Mouse (Mus musculus) embryonic facial prominence, embryonic 11.5 days (tissue): ENCODE measurements around the gene Lyz2. TPM values are rescaled to one million over a fixed set of nuclear protein-coding genes. Genes with fewer than 3 reads are reported as not detected.
"Not testable (repeated sequence)": the region's sequence is repeated elsewhere in the genome, so short reads cannot be mapped to it uniquely, and the experiment has no call there.

Experiments used
- ATAC-seq: fragments of 200-750 bp; cut with Nextera tagmentation; replicated peaks from 2 replicates; pipeline ENCODE4 v1.8.0; 2017; ENCODE audit warnings: low read depth; ENCODE audit not compliant: insufficient number of reproducible peaks, low FRiP score, low TSS enrichment
- DNase-seq: peaks from one replicate; pipeline ENCODE4 v3.0.0-alpha.2; 2015; ENCODE audit warnings: low spot score
- H3K27ac ChIP-seq: fragments of 300-500 bp; sonication (generic); replicated peaks from 2 replicates; pipeline ENCODE4 v1.5.1; 2014; ENCODE audit warnings: mild to moderate bottlenecking, low read depth, low read length, control low read depth
- H3K27me3 ChIP-seq: fragments of 300-500 bp; sonication (generic); 2 replicates; pipeline ENCODE4 v1.6.1; 2014; ENCODE audit warnings: mild to moderate bottlenecking, low read length, moderate library complexity, mixed read lengths; ENCODE audit not compliant: control insufficient read depth, insufficient read depth
- H3K36me3 ChIP-seq: fragments of 300-500 bp; sonication (generic); replicated peaks from 2 replicates; pipeline ENCODE4 v1.6.1; 2014; ENCODE audit warnings: low read depth, mild to moderate bottlenecking, low read length, moderate library complexity, mixed read lengths; ENCODE audit not compliant: control insufficient read depth, insufficient read depth
- H3K4me1 ChIP-seq: fragments of 300-500 bp; sonication (generic); 2 replicates; pipeline ENCODE4 v1.6.1; 2014; ENCODE audit warnings: low read length, mixed read lengths; ENCODE audit not compliant: control insufficient read depth, insufficient read depth
- H3K4me2 ChIP-seq: fragments of 300-500 bp; sonication (generic); 2 replicates; pipeline ENCODE4 v1.6.1; 2014; ENCODE audit warnings: low read depth, mild to moderate bottlenecking, control low read depth, low read length, moderate library complexity
- H3K4me3 ChIP-seq: fragments of 300-500 bp; sonication (generic); 2 replicates; pipeline ENCODE4 v1.5.1; 2014; ENCODE audit warnings: low read depth, low read length, control low read depth
- H3K9ac ChIP-seq: fragments of 300-500 bp; sonication (generic); replicated peaks from 2 replicates; pipeline ENCODE4 v1.6.1; 2014; ENCODE audit warnings: mild to moderate bottlenecking, control low read depth, low read length
- H3K9me3 ChIP-seq: fragments of 300-500 bp; sonication (generic); replicated peaks from 2 replicates; pipeline ENCODE4 v1.6.1; 2016; ENCODE audit warnings: mild to moderate bottlenecking, low read length, inconsistent platforms, mixed read lengths; ENCODE audit not compliant: control insufficient read depth
- WGBS: fragments of 180-500 bp; shearing (Covaris S2); extraction: QIAGEN DNeasy Blood & Tissue Kit; methylation state at CpG from one replicate; pipeline ENCODE4 v1.1.7; 2014; 5-methylcytosine and 5-hydroxymethylcytosine counted together
- polyA plus RNA-seq: library from polyadenylated mRNA; unstranded; fragments of >200 nt; fragmentation: Nextera tagmentation; extraction: Ambion mirVana; gene quantifications from 2 replicates; pipeline ENCODE4 v1.2.1, GENCODE M21; 2014

The Lyz2 gene
- polyA plus RNA-seq, 1 experiment from 2014 or later: 17.2 TPM

- WGBS: 84% methylated on average over 4 of the region's 4 CpGs
- H3K27me3 ChIP-seq, ATAC-seq, H3K4me1 ChIP-seq, H3K4me3 ChIP-seq, H3K36me3 ChIP-seq, H3K9me3 ChIP-seq, H3K4me2 ChIP-seq, H3K9ac ChIP-seq, H3K27ac ChIP-seq, DNase-seq: not testable (repeated sequence)
Observed at GRCm38 (mm10) chr10:117283196-117283595, 1.1 kb upstream of the Lyz2 start.

- no peaks in the 10 kb centered on the region for H3K27me3 ChIP-seq
- H3K9ac ChIP-seq: no peak overlapping the region
- H3K36me3 ChIP-seq: no peaks in the 10 kb centered on the region
- 89% methylated on average over 2 of the region's 2 CpGs for WGBS
- no peaks in the 10 kb centered on the region for H3K9me3 ChIP-seq
- DNase-seq: no peak
- no peaks in the 10 kb centered on the region for H3K4me1 ChIP-seq
- H3K4me2 ChIP-seq: no peak overlapping the region
- H3K27ac ChIP-seq: no peak overlapping the region
- H3K4me3 ChIP-seq: no peak overlapping the region
- no peak for ATAC-seq
Observed at GRCm38 (mm10) chr10:117282551-117282950, 430 bp upstream of the Lyz2 start.

GRCm38 (mm10) chr10:117281381-117281920, 670 bp downstream of the Lyz2 start:
- Histone ChIP-seq H3K36me3 (no peaks in the 10 kb centered on the region), H3K4me3 (no peak overlapping the region), H3K27ac (no peak overlapping the region), H3K27me3 (no peaks in the 10 kb centered on the region), H3K4me2 (no peak overlapping the region), H3K9ac (no peak overlapping the region), H3K9me3 (no peaks in the 10 kb centered on the region), H3K4me1 (no peaks in the 10 kb centered on the region)
- 90% methylated on average over 7 of the region's 7 CpGs for WGBS
- DNase-seq (no peak), ATAC-seq (no peak)

GRCm38 (mm10) chr10:117280000-117280399, 2.1 kb downstream of the Lyz2 start:
- DNase-seq (no peak), ATAC-seq (no peak)
- Histone ChIP-seq H3K9me3 (no peaks in the 10 kb centered on the region), H3K4me2 (no peak overlapping the region), H3K4me3 (no peak overlapping the region), H3K9ac (no peak overlapping the region), H3K36me3 (no peaks in the 10 kb centered on the region), H3K4me1 (no peaks in the 10 kb centered on the region), H3K27me3 (no peaks in the 10 kb centered on the region), H3K27ac (no peak overlapping the region)
- 56% methylated on average over 1 of the region's 1 CpGs for WGBS

GRCm38 (mm10) chr10:117278510-117278909, 3.6 kb downstream of the Lyz2 start:
- not testable (repeated sequence) for ATAC-seq, DNase-seq, H3K36me3 ChIP-seq, H3K9ac ChIP-seq, H3K4me1 ChIP-seq, H3K4me3 ChIP-seq, H3K27ac ChIP-seq, H3K27me3 ChIP-seq, H3K9me3 ChIP-seq, H3K4me2 ChIP-seq
- WGBS: 63% methylated on average over 1 of the region's 2 CpGs

- not testable (repeated sequence) for H3K4me2 ChIP-seq, H3K27ac ChIP-seq, H3K9ac ChIP-seq, H3K4me3 ChIP-seq, H3K27me3 ChIP-seq, H3K9me3 ChIP-seq, DNase-seq, H3K36me3 ChIP-seq, ATAC-seq, H3K4me1 ChIP-seq
- 80% methylated on average over 9 of the region's 9 CpGs for WGBS
Observed at GRCm38 (mm10) chr10:117277779-117278178, 4.3 kb downstream of the Lyz2 start.

- ATAC-seq (no peak), DNase-seq (no peak)
- Histone ChIP-seq H3K4me3 (no peak overlapping the region), H3K9me3 (no peaks in the 10 kb centered on the region), H3K9ac (no peak overlapping the region), H3K4me2 (no peak overlapping the region), H3K36me3 (no peaks in the 10 kb centered on the region), H3K4me1 (no peaks in the 10 kb centered on the region), H3K27me3 (no peaks in the 10 kb centered on the region), H3K27ac (no peak overlapping the region)
- 84% methylated on average over 10 of the region's 10 CpGs for WGBS
Observed at GRCm38 (mm10) chr10:117275681-117276369, 6.3 kb downstream of the Lyz2 start.

GRCm38 (mm10) chr10:117274645-117275044, 7.5 kb downstream of the Lyz2 start:
- not testable (repeated sequence) for H3K4me1 ChIP-seq, H3K4me3 ChIP-seq, H3K4me2 ChIP-seq, H3K9ac ChIP-seq, H3K36me3 ChIP-seq, H3K9me3 ChIP-seq, H3K27me3 ChIP-seq, DNase-seq, H3K27ac ChIP-seq, ATAC-seq
- WGBS: 92% methylated on average over 3 of the region's 7 CpGs
